Mouse (Mus musculus) cerebellum, adult 11 months (tissue): ENCODE measurements around the gene Pla2g6.

Experiments
- DNase-seq: peaks from one replicate; pipeline ENCODE4 v3.0.0; 2022

The Pla2g6 gene

DNA sequence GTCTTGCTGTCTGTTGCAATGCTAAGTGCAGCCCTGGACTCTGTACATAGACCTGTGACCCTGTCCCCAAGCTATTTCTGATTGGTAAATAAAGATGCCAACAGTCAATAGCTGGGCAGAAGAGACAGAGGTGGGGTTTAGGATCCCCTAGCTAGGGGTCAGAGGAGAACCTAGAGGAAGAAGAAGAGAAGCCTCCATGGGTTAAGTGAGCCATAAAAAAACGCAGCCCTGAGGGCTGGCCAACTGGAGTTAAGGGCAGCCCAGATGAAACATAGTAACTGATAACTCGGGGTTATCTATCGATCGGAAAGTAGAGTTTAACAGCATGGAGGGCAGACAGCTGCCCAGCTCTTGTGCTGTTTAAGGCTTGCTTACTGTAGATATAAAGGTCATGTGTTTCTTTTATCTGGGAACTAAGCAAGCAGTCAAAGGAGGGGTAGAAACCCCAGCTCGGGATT lies 6.4 kb downstream of the Pla2g6 start:
- DNase-seq, result no peak

DNA sequence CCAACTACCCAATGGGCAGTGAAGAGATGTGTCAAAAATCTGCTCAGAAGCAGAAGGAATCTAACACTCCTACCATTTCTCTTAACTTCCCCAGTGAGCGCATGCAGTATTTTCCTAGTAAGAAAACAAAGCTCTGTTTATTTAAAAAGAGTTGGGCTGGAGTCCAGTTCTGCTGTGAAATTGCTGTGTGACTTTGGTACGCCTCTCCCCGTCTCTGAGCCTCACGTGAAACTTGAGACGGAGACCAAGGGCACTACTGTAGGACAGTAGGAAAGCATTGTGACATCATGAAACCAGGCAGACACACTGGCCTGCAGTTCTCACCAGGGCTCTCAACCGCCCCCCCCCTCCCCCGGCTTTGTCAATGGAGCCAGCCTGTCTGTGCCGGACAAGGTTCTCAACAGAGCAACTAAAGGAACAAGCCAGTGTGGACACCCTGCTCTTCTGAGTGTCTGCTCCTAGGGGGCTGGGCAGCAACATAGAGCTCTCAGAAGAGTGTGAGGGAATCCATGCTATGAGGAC lies 14.3 kb downstream of the Pla2g6 start:
- no peak for DNase-seq

DNA sequence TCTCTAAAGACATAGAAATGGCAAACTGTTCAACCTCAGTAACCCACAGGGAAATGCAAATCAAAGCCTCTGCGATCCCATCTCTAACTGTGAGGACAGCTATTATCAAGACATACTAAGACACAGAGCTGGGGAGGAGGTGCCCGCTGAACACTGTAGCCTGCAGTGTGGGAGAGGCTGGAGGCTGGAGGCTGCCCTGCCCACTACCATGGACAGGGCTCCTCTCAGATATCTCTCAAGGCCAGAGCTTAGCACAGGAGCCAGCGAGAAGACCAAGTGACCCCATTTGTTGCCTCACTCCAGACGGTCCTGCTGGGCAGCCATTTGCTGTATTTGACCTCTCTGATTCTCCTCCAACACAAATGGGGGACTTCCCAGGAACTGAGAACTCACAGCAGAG lies 20.3 kb downstream of the Pla2g6 start:
- no peak for DNase-seq

DNA sequence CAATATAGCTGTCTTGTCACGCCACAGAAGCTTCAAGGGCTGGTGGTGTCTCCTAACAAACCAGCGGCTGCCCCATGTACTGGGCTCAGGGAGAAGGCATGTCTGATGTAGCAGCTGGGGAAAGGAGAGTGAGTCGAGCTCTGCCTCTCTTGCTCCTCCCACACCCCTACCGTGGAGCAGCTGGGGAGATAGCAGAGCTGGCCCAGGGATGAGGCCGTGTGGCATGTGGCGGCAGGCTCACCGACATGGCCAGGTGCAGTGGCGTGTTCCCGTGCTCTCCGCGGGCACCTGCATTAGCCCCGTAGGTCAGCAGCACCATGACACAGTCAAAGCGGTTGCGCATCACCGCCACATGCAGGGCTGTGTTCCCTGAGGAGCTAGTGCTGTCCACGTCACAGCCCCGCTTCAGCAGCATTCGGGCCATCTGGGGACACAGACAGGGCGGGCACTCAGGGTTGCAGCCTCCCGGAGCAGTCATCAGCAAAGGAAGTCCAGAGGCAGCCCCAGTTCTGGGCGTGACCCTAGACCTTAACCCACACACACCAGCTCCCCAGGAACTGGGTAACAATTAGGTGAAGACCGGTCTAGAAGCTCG lies 22.1 kb downstream of the Pla2g6 start:
- DNase-seq, result no peak

DNA sequence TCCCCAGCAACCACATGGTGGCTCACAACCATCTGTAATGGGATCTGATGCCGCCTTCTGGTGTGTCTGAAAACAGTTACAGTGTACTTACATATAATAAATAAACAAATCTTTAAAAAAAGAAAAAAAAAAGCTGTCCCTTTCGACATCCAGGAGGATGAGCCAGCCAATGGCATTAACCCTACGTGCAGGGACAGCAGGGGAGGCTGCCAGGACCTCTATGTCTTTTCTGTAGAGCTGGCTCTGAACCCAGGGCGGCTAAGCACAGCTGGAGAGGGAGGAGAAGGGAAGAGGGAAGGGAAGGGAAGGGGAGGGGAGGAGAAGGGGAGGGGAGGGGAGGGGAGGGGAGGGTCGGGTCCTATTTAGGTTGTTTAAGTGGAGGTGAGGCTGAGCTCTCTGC lies 23.4 kb downstream of the Pla2g6 start:
- no peak for DNase-seq

DNA sequence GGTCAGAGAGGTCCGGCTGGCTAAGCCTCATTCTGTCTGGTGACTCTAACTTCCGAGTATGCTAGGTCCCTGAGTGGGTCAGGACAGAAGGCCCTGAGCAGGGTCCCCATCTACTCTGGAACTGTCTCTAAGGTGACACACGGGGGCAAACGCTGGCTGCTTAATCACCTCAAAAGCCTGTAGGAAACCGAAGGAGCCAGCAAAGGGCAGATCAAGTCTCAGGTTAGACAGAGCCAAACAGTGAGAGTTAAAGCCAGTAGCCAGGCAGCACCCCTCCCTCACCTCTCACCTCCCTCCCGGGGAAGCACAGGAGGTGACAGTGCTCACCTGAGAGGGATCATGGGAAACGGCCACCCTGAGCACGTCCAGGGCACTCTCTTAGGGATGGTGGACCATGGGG lies 24.5 kb downstream of the Pla2g6 start:
- no peak for DNase-seq

DNA sequence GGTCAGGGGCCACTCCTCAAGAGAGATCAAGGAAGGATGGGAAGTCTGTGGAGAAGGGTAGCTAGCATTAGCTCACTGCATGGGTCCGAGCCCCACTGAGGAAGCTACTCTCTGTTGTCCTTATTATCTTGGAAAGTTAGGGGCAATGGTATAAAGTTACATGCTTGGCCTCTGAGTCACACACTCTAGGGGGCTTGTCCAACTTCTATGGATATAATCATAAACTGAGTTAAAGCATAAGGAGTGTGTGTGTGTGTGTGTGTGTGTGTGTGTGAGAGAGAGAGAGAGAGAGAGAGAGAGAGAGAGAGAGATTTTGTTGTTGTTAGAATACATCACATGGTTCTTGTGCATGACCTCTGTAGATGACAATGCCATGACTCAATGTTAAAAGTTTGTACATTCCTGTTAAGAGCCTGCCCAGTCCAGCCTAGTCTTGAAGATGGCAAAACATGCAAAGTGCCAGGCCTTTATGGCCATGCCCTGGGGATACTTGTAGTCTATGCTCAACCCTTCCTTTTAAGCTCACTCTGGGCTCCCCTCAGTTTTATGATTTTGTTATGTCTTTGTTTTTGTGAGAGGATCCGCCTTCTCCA lies 28.5 kb downstream of the Pla2g6 start:
- no peak for DNase-seq

DNA sequence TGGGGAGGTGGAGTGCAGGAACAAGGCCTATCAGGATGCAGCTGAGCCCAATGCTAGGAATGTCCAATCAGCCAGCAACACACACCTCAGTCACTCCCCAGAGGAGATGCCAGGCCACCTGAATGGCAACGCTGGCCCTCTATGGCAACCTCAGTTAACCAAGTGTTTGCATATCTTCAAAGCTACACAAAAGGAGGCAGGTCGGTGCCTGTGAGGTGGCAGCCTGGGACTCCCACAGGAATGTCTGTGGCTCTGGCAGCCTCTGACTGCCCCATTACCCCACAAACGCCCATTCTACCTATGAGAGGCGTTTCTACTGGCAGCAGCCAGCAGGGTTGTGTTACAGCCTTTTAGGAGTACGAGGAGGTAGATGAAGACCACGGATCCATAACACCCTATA lies 29.6 kb downstream of the Pla2g6 start:
- no peak for DNase-seq

DNA sequence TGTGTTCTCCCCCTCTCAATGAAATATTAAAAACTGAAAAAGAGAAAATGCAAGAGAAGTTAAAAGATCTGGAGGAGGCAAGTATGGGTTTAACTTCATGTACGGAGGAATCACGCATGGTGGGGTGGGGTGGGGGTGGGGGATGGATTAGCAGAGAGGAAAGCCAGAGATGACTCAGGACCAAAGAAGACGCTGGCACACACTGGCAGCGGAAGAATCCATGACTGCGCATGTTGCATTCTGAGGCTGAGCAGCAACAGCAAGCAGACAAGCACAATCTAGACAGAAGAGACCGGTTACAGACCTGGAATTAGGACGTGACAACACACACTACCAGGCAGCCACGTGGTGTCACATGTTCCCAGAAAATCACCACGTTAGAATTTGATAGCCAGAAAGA lies 35.4 kb downstream of the Pla2g6 start:
- no peak for DNase-seq

DNA sequence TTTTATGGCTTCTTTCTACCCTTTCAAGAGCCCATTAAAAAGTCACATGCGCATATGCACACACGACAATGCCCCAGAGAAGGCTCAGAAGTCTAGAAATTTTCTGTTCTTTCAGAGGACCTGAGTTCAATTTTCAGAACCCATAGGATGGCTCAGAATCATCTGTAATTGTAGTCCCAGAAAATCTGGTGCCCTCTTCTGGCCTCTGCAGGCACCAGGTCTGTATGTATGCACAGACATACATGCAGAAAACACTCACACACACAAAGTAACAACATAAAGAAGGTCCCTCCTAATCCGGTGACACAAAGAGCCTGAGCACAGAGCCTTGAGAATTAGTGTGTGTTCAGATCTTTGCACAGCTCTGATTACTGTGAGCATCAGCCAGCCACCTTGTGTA lies 37.9 kb downstream of the Pla2g6 start:
- no peak for DNase-seq

DNA sequence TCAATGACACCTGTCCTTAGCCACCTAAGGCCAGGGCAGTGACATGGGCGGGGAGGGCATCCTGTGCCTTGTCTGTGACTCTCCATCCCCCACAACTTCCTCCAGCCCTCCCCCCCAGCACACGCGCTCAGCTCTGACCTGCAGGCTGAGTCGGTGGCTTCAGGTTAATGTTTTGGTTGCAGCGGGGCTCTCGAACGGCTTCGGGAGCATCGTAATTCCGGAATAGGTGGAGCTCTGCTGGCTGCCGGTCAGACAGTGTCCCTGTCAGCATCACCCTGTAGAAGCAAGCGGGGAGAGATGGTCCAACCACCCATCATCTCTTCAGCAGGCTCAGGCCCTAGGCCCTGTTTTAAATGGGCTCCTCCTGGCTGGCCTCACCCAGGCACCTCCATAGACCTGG lies 38.7 kb downstream of the Pla2g6 start:
- no peak for DNase-seq

DNA sequence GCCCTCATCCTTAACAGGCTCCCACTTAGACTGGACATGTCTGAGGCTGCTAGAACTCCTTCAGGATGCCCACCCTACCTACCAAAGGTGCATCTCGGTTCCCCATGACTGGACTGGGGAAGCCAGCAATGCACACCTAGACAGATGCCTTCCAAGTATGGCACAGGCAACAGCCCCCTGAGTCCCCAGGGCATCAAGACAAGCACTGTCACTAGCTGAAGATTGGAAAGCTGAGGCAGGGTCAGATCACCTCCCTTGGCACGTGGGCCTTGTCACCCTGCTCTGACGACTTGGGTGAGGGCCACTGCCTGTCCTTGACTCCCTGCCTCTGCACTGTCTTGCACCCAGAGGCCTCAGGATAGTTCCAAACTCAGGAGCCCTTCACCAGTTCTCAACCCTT lies 39.8 kb downstream of the Pla2g6 start:
- no peak for DNase-seq

DNA sequence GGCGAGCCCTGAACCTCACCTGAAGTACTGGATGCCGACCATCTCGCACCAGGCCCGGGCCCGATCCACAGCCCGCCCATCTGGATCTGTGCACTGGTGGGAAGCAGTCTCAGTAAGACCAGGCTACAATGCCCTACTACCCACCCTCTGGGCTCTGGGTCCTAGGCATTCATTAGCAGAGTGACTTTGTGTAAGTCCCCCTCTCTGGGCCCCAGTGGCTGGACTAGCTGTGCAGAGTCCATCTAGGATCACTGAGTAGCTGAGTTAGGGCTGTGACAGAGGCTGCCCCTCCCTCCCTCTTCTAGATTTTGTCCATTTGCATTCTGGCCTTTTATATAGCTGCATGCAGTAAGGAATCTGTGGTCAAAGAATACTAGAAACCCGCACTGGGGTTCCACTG lies 41.1 kb downstream of the Pla2g6 start:
- DNase-seq, result no peak

DNA sequence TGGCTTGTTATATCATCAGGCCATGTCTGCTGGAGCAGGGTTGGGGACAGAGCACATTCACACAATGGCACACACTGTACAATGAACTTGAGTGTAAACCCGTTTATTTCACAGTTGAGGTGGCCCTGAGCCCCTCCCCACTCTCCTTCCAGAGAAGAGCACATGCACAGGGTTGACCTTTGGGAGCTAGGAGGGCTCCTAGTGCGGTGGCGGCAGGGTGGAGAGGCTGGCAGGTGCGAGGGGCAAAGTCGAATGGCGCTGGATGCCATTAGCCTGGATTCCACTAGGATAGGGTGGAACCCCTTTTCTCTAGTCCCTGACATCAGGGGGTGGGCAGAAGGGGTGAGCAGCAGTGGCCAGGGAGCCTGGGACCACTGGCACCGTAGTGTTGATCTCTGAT lies 42.0 kb downstream of the Pla2g6 start:
- DNase-seq, result no peak

DNA sequence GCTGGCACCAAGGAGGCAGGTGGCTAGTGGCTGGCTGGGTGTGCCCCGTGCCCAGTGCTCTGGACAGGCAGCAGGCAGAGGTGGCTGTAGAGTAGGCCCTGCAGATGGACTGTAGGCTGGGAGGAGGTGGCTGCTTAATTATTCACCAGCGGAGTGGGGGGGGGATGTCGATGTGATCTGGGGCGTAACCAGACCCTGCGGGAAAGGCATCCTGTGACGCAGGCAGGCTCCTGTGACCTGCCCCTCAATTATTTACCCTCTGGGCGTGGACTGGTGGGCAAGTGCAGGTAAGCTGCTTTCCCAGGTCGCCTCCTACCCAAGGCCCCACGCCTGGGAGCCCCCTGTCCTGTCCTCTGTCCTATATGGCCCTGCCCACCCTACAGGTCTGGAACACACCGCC lies 42.8 kb downstream of the Pla2g6 start, which contains the start of gene Baiap2l2:
Gene Baiap2l2 (minus strand): TSS at position 139 of the 400 bp plus-strand sequence.
- no peak for DNase-seq

DNA sequence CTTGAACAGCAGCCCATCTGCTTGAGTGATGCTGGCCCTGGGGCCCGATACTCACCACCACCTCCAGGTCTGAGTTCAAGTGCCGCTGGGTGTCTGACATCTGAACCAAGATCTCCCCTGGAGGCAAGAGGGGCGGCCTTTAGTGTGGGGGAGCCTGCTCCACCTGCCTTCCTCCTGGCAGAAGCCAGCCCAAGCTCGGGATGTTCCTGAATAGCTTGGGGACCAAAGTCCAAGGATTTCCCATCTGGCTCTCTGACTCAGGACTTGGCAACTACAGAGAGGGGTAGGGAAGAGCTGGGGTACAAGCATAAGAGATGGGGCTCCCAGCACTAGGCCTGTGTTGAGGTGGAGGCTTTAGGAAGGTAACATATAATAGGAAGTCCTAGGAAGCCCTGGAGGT lies 44.8 kb downstream of the Pla2g6 start:
- no peak for DNase-seq

DNA sequence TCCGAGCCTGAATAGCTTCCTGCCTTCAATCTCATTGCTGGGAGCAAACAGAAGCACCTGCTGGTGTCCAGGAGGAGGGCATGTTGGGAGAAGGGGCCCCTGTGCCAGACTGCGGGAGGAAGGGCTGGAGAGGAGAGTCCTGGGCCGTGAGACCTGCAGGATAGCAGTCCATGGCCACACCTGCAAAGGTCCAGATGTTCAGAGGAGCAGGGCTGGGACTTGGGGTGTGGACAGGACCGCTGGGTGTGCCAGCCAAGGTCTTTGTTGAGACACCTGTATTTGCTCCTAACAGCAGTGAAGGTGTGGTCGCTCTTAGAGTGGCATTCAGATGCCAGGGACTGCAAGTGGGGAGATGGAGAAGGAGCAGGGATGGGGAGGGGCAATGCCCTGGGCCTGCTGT lies 45.8 kb downstream of the Pla2g6 start:
- no peak for DNase-seq

DNA sequence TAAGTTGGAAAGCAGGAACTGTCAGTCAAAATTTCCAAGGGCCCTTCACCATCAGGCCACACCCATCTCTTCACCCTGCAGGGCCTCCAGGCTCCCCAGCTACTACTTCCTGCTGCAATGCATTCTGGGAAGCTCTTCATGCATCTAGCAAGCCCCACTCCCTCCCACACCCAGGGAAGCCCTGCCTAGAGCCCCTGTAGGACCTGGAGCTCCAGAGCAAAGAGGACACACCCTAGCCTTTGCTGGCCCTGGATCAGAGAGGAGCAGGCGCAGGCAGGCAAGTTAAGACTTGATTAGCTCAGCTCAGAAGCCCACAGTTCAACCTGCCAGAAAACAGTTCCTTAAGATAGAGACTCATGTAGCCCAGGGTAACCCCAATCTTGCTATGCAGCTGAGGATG lies 46.8 kb downstream of the Pla2g6 start:
- no peak for DNase-seq

DNA sequence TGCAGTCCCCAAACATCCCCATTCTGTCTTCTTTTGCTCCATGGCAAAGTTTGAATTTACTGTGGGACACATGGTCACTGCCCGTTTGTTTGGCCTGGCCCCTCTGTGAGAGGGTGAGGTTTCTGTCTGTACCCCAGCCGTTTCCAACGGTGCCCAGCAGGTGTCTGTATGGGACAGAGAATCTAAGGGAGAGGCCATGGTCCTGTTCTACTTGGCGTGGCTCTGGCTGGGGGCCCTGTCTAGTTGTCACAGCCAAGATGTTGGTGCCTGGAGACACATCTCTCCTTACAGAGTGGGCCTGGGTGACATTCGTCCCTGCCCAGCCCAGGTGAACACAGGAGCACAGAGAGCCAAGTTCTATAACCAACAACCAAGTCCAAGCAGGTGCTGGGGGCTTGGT lies 47.3 kb downstream of the Pla2g6 start:
- DNase-seq, result no peak

DNA sequence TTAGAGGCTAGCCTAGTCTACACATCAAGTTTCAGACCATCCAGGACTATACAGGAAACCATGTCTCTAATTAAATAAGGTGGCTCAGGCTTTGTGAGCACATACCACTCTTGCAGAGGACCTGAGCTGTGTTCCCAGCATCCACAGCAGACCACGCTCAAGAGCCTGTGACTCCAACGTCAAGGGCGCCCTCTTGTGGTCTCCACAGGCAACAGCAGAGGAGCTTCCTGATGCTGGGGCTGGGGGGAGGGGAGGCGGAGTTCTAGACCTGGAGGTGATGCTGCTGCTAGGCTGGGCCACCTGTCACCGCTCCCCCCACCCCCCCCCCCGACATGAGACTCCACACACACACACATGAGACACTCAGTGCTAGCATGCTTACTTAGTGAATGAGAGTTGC lies 48.0 kb downstream of the Pla2g6 start:
- DNase-seq, result no peak

DNA sequence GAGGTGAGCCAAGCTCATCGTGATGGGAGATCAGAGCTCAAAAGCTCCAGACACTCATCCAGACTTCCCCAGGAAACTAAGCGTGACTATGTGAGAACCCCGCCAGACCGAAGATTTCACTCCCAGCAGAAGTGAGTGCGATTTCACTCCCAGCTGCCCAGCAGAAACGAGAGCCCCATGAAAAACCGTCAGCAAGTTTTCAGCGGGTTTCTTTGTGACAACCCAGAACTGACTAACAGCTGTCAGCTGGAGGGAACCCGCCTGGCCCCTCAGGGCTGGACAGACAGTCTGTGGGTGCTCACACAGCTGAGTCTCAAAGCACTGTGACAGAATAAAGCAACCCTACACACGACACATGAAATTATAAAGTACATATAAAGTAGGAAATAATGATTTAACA lies 50.5 kb downstream of the Pla2g6 start:
- DNase-seq, result no peak

DNA sequence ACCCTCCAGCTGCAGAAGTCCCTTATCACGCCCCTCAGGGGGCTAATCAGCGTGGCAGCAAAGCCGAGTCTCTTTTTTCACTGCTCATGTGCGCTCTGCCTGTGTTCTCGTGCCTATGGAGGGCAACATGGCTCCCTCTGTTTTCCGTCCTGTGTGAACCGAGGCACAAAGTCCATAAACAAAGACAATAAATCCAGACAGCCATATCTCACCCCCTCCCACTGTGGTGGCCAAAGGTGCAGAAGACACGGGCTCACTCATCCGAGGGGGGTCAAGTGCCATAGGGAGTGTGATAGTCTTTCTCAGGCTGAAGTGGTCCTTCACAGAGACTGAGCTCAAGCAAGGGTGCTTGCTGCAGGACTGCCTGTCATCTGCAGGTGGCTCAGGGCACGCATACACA lies 55.2 kb downstream of the Pla2g6 start:
- DNase-seq, result no peak

DNA sequence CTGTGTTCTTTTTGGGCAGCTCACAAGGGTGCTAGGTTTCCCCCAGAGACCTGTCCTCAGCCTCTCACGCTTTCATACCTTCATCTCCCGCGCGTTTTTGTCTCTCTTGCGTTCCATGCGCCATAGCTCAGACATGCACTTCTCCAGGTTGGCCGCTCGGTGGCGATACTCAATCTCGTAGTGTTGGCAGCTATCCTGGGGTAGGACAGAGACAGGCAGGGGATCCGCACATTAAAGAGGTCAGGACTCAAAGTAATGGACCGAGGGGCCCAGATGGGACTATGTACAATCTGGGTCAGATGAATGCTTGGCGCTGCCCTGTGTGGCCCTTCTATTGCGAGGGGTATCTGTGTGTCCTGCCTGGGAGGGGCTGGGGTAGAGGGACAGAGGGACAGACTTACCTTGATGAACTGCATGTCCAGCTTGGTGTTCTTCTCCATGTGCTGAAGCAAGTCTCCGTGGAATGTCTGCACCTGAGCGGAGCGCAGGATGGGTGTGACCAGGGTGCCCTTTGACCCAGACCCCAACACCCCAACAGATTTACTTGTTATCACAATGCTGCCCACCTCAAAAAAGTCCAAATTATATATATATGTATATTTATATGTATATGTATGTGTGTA lies 57.0 kb downstream of the Pla2g6 start:
- DNase-seq, result no peak

DNA sequence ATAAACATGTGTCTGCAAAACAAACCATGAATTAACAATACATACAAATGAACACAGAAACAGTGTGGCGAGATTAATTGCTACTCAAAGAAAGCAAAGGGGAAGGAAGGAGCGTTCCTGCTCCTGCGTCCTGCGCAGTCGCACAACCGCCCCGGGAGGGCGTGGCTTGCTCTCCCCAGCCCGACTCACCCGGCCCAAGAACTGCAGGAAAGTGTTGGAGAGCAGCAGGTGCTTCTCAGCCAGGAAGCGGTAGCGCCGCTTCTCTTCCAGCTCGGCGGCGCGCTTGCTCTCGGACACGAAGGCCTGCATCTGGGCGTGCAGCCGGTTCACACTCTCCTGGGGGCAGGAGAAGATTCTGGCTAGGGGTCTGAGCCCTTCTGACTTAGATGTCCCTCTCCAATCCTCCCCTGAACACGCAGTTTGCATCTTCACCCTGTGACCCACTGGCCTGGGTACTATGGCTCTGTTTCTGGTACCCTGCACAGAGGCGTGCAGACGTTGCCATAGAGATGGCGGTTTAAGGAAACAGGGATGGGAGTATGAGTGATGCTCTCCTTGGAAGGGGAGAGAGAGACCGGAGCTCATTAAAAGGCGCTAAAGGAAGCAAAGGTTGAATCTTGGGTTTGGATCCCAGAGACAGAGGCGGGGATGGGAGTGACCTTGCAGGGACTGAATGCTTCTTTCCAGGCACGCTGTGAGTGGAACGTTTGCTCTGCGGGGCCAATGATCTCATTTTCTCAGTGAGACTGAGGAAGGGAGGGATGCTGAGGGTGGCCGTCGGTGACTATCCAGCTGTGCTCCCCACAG lies 57.7 kb downstream of the Pla2g6 start:
- DNase-seq, result no peak
